Mouse (Mus musculus) midbrain, embryonic 13.5 days (tissue): ENCODE measurements around the gene Slc35g1. TPM values are rescaled to one million over a fixed set of nuclear protein-coding genes. Genes with fewer than 3 reads are reported as not detected.
A peak's percentile ranks its signal among the peaks of the same experiment; 100 is the strongest.

Experiments used
- ATAC-seq: fragments of 200-750 bp; cut with Nextera tagmentation; 2 replicates; pipeline ENCODE4 v1.8.0; 2017; ENCODE audit warnings: mild to moderate bottlenecking, moderate TSS enrichment, moderate library complexity
- H3K27ac ChIP-seq: fragments of 300-500 bp; sonication (generic); 2 replicates; pipeline ENCODE4 v1.5.1; 2015; ENCODE audit warnings: inconsistent platforms, mild to moderate bottlenecking, moderate library complexity
- H3K27me3 ChIP-seq: fragments of 300-500 bp; sonication (generic); 2 replicates; pipeline ENCODE4 v1.6.1; 2015; ENCODE audit warnings: mild to moderate bottlenecking, inconsistent platforms
- H3K36me3 ChIP-seq: fragments of 300-500 bp; sonication (generic); 2 replicates; pipeline ENCODE4 v1.6.1; 2015; ENCODE audit warnings: mild to moderate bottlenecking, inconsistent platforms
- H3K4me1 ChIP-seq: fragments of 300-500 bp; sonication (generic); replicated peaks from 2 replicates; pipeline ENCODE4 v1.6.1; 2015; ENCODE audit warnings: inconsistent platforms
- H3K4me2 ChIP-seq: fragments of 300-500 bp; sonication (generic); replicated peaks from 2 replicates; pipeline ENCODE4 v1.6.1; 2015; ENCODE audit warnings: moderate library complexity, mild to moderate bottlenecking, inconsistent platforms
- H3K4me3 ChIP-seq: fragments of 300-500 bp; sonication (generic); replicated peaks from 2 replicates; pipeline ENCODE4 v1.5.1; 2015; ENCODE audit warnings: mild to moderate bottlenecking, inconsistent platforms
- H3K9ac ChIP-seq: fragments of 300-500 bp; sonication (generic); replicated peaks from 2 replicates; pipeline ENCODE4 v1.6.1; 2015; ENCODE audit warnings: mild to moderate bottlenecking, inconsistent platforms
- H3K9me3 ChIP-seq: fragments of 300-500 bp; sonication (generic); 2 replicates; pipeline ENCODE4 v1.6.1; 2016; ENCODE audit warnings: mild to moderate bottlenecking, inconsistent platforms
- WGBS: fragments of 180-500 bp; shearing (Covaris S2); methylation state at CpG from one replicate; pipeline ENCODE4 v1.1.7; 2015; 5-methylcytosine and 5-hydroxymethylcytosine counted together
- polyA plus RNA-seq: library from polyadenylated mRNA; unstranded; fragments of >200 nt; fragmentation: Nextera tagmentation; extraction: Ambion mirVana; gene quantifications from 2 replicates; pipeline ENCODE4 v1.2.1, GENCODE M21; 2015

Slc35g1 gene
- 1.7 and 1.9 TPM in 2 replicates for polyA plus RNA-seq

- Histone ChIP-seq H3K4me3 (peak within 1 kb of the TSS; percentile 71), H3K27ac (peak within 1 kb of the TSS; percentile 60; the same call in 1 of the 2 replicates), H3K27me3 (no peaks in the 10 kb centered on the region; the same call in 1 of the 2 replicates), H3K9me3 (no peaks in the 10 kb centered on the region), H3K4me1 (peaks cover 9% of the 10 kb centered on the region), H3K4me2 (peak within 1 kb of the TSS; percentile 77), H3K36me3 (no peaks in the 10 kb centered on the region), H3K9ac (peak within 1 kb of the TSS; percentile 81)
- peak; percentile 97 for ATAC-seq
- WGBS = under 1% methylated on average over 84 of the region's 90 CpGs
Observed at GRCm38 (mm10) chr19:38395701-38396632, at the start of gene Slc35g1. TSS of gene Slc35g1 (plus strand) at chr19:38395980.

DNA sequence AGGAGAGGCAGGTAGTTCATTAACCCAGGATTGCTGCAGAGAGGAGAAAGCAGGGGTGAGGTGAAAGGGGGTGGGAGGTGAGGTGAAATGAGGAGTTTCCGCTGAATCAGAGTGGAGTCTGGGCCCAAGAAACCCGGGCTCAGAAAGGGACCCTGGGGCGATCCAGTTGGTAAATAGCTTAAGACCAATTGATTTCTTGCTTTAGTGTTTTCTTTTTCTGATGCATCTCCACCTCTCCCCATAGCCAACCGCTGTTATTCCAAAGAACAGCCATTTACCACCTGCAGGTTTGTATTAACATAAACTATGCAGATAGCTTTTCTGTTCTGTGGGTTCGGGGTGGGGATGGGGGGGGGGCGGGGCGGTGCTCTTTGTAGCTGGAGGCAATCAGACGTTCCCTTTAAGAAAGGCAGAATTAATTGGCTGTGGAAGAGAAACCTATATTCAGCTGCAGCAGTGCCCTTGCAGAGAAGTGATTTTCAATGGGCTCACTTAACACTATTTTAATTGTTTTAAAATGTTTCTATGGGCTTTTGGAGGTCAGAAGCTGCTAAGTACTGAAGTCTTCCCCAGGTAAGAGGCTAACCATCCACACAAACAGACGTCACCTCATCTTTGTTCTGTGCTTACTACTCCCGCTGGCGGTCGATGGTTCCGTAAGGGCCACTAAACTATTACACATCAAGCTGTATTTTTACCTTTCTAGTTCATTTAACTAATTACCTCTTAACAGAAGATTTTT is 47.3 kb upstream of the Slc35g1 start:
- 33% methylated on average over 13 of the region's 13 CpGs for WGBS
- H3K4me2 ChIP-seq = peak overlapping the region; percentile 9; the same call in 1 of the 2 replicates
- peaks cover 4% of the 10 kb centered on the region; the same call in 1 of the 2 replicates for H3K9me3 ChIP-seq
- peaks cover 8% of the 10 kb centered on the region for H3K4me1 ChIP-seq
- 0 out of 2 replicates have a peak overlapping the region, but pooled peaks have one; percentile 44 for H3K27ac ChIP-seq
- H3K9ac ChIP-seq = no peak overlapping the region
- no peaks in the 10 kb centered on the region for H3K27me3 ChIP-seq
- no peak overlapping the region for H3K4me3 ChIP-seq
- H3K36me3 ChIP-seq = no peaks in the 10 kb centered on the region
- peak; percentile 62 for ATAC-seq

GRCm38 (mm10) chr19:38349013-38349341 is 46.8 kb upstream of the Slc35g1 start:
- Histone ChIP-seq H3K4me2 (no peak overlapping the region), H3K27ac (no peak overlapping the region), H3K4me3 (no peak overlapping the region), H3K4me1 (peaks cover 8% of the 10 kb centered on the region), H3K27me3 (no peaks in the 10 kb centered on the region), H3K36me3 (no peaks in the 10 kb centered on the region), H3K9ac (no peak overlapping the region), H3K9me3 (peaks cover 4% of the 10 kb centered on the region; the same call in 1 of the 2 replicates)
- ATAC-seq = no peak
- WGBS = 69% methylated on average over 5 of the region's 5 CpGs

DNA sequence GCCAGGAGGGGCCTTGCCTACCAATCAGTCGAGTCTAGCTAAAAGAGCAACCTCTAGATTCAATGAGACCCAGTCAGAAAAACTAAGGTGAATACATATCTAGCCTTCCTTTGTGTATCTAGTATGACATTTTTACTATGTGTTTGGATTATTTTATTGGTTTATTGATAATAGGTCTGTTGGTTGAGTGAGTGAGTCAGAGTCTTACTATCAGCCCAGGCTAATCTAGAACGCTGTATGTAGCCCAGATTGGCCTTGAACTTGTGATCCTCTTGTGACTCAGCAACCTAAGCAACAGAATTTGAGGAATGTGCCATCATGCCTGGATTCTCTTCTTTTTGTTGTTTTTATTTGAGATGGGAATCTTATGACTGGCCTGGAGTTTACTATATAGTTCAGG is 44.6 kb upstream of the Slc35g1 start:
- peaks cover 8% of the 10 kb centered on the region for H3K4me1 ChIP-seq
- no peaks in the 10 kb centered on the region for H3K36me3 ChIP-seq
- no peak overlapping the region for H3K4me2 ChIP-seq
- no peak overlapping the region for H3K4me3 ChIP-seq
- H3K27me3 ChIP-seq = no peaks in the 10 kb centered on the region
- H3K9me3 ChIP-seq = no peaks in the 10 kb centered on the region
- no peak overlapping the region for H3K9ac ChIP-seq
- no peak overlapping the region for H3K27ac ChIP-seq
- WGBS = 91% methylated on average over 2 of the region's 2 CpGs
- ATAC-seq = no peak

DNA sequence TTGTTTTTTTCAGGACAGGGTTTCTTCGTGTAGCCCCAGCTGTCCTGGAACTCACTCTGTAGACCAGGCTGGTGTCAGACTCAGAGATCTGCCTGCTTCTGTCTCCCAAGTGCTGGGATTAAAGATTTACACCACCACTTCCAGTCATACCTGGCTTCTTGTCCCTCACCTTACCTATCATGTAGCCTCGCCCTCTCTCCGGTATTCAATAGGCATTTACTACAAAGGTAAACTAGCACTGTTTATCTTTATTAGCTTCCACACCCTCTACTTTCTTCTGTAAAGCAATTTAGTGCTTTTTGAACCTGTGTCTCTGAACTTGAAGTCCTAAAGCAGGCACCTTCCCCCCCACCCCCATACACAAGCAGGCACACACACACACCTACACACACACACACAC is 44.1 kb upstream of the Slc35g1 start:
- H3K36me3 ChIP-seq = no peaks in the 10 kb centered on the region
- H3K4me2 ChIP-seq = no peak overlapping the region
- H3K4me3 ChIP-seq = no peak overlapping the region
- ATAC-seq = no peak
- 91% methylated on average over 3 of the region's 3 CpGs for WGBS
- no peak overlapping the region for H3K27ac ChIP-seq
- H3K9me3 ChIP-seq = no peaks in the 10 kb centered on the region
- H3K9ac ChIP-seq = no peak overlapping the region
- no peaks in the 10 kb centered on the region for H3K27me3 ChIP-seq
- H3K4me1 ChIP-seq = peaks cover 8% of the 10 kb centered on the region

- ATAC-seq = 0 out of 2 replicates have a peak, but pooled peaks have one; percentile 68
- no peak overlapping the region for H3K4me2 ChIP-seq
- H3K9me3 ChIP-seq = no peaks in the 10 kb centered on the region
- no peak overlapping the region for H3K9ac ChIP-seq
- peaks cover 8% of the 10 kb centered on the region for H3K4me1 ChIP-seq
- 45% methylated on average over 6 of the region's 6 CpGs for WGBS
- H3K36me3 ChIP-seq = no peaks in the 10 kb centered on the region
- H3K27me3 ChIP-seq = no peaks in the 10 kb centered on the region
- no peak overlapping the region for H3K27ac ChIP-seq
- H3K4me3 ChIP-seq = no peak overlapping the region
Observed at GRCm38 (mm10) chr19:38352495-38353130, 43.2 kb upstream of the Slc35g1 start.

DNA sequence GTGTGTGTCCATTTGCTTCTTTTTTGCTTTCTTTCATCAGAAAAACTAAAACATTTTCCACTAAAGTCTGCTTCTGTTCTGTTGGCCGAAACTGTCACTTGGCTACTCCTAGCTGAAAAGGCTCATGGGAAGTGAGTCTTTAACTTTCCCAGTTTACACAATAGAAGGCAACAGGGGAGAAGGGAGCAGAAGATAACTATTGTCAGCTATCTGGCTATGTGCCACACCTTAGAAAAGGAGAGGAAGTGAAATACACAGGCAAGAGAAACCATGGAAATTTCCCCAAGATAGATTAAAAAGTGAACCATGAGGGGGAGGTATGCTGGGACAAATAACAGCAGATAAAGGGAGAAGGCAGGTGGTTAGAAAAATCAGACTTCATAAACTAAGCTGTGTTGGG is 41.5 kb upstream of the Slc35g1 start:
- no peak overlapping the region for H3K4me3 ChIP-seq
- H3K4me1 ChIP-seq = no peaks in the 10 kb centered on the region
- H3K9me3 ChIP-seq = no peaks in the 10 kb centered on the region
- no peak overlapping the region for H3K27ac ChIP-seq
- no peak overlapping the region for H3K4me2 ChIP-seq
- no peaks in the 10 kb centered on the region for H3K27me3 ChIP-seq
- H3K9ac ChIP-seq = no peak overlapping the region
- ATAC-seq = no peak
- no peaks in the 10 kb centered on the region for H3K36me3 ChIP-seq
- 89% methylated on average over 1 of the region's 1 CpGs for WGBS

DNA sequence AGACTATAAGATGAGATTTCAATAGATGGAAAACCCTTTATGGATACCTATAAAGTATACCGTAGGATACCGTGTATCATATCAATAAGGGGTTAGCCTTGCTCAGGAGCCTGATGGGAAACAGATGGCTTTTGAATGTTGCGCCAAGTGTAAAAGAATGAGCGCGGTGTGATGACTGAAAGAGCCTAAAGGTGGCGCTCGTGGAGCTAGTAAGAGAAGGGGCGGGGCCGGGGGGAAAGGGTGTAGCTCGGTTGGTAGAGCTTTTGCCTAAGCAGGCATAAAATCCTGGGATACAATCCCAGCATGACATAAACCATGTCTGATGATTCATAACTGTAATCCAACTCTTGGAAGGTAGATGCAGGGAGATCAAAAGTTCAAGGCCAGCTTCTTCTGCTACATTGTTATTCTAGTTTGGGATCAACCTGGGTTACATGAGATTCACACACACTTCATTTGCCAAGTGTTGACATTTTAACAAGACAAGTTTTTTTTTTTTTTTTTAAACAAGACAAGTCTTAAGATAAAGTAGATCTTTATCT is 40.9 kb upstream of the Slc35g1 start:
- no peak overlapping the region for H3K4me2 ChIP-seq
- no peaks in the 10 kb centered on the region for H3K9me3 ChIP-seq
- no peak for ATAC-seq
- no peaks in the 10 kb centered on the region for H3K4me1 ChIP-seq
- H3K36me3 ChIP-seq = no peaks in the 10 kb centered on the region
- no peak overlapping the region for H3K9ac ChIP-seq
- no peak overlapping the region for H3K27ac ChIP-seq
- WGBS = 74% methylated on average over 10 of the region's 10 CpGs
- H3K4me3 ChIP-seq = no peak overlapping the region
- no peaks in the 10 kb centered on the region for H3K27me3 ChIP-seq

DNA sequence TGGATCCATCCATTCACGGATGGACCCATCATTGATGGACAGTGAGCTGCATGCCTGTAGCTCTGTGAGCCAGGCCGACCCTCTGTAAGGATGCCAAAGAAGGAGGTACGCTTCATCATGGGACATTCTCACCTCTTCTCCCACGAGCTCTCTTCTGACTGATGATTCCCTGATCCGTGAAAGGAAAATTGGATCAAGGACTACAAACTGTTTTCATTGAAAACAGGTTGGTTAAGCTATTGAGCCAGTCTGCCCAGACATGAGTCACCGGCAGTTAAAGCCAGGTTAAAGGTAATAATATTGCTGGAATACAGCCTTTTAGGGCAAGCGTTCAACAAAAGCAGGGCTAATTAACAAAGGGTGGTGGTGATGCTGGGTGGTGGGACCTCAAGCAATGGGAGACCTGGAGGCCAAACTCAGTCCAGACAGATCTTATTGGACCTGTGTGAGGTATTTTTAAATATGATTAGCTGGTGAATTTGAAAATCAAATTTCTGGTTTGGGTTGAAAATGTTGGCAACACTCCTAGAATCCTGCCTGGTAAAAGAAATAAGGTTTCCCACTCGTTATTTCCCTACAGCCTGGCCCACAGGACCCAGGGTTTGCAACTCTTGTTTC is 39.5 kb upstream of the Slc35g1 start:
- 85% methylated on average over 8 of the region's 8 CpGs for WGBS
- Histone ChIP-seq H3K9ac (no peak overlapping the region), H3K27me3 (no peaks in the 10 kb centered on the region), H3K27ac (no peak overlapping the region), H3K4me1 (no peaks in the 10 kb centered on the region), H3K4me3 (no peak overlapping the region), H3K9me3 (no peaks in the 10 kb centered on the region), H3K36me3 (no peaks in the 10 kb centered on the region), H3K4me2 (no peak overlapping the region)
- no peak for ATAC-seq

DNA sequence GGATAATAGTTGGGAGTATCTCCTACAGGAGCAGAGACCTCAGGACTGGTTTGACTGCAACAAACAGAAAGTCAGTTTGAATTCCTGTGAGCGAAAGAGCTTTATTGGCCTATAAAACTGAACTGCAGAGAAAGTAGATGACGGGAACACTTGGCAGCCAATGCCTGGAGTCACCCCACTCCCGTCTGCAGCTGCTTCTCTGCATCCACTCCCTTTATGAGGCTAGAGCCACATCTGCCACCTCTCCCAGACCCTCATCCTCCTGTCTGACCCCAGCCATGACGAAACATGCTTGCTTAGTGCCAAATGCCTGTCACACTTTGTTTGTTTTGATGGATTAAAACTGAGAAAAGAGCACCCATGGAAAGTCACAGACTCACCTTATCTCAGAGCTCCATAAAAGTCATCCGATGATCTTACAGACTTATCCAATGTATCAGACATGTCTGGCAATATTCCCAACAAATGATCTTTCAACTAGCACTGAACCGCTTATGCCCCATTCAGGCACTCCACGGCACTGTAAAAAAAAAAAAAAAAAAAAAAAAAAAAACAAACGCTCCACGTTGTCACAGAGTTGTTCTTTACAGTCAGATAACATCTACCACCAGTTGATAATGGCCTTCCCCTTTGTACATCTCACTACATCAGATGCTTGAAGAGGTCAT is 37.7 kb upstream of the Slc35g1 start:
- no peak overlapping the region for H3K9ac ChIP-seq
- H3K4me1 ChIP-seq = no peaks in the 10 kb centered on the region
- no peaks in the 10 kb centered on the region for H3K27me3 ChIP-seq
- H3K9me3 ChIP-seq = no peaks in the 10 kb centered on the region
- no peak overlapping the region for H3K4me2 ChIP-seq
- ATAC-seq = no peak
- no peaks in the 10 kb centered on the region for H3K36me3 ChIP-seq
- H3K4me3 ChIP-seq = no peak overlapping the region
- no peak overlapping the region for H3K27ac ChIP-seq
- 75% methylated on average over 9 of the region's 9 CpGs for WGBS

DNA sequence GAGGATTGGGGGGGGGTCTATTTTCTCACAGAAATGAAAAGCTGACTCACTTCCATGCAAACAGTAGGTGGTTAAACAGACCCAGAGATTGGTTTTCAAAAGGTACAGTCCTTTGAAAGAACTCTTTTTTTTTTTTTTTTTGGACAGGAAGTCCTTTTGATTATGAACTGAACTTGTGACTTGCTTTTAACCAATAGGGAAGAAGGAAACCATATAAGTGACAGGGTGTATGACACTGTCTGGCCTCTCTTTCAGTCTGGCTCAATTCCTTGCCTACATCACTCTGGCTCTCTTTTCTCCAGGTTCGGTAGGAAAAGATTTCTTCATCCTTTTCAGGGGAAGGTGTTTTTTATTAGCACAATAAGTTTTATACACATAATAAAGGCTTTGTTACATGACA is 36.5 kb upstream of the Slc35g1 start:
- H3K27me3 ChIP-seq = no peaks in the 10 kb centered on the region
- WGBS = 87% methylated on average over 1 of the region's 1 CpGs
- H3K4me2 ChIP-seq = no peak overlapping the region
- H3K9ac ChIP-seq = no peak overlapping the region
- no peak overlapping the region for H3K4me3 ChIP-seq
- H3K36me3 ChIP-seq = no peaks in the 10 kb centered on the region
- no peaks in the 10 kb centered on the region for H3K9me3 ChIP-seq
- no peaks in the 10 kb centered on the region for H3K4me1 ChIP-seq
- ATAC-seq = no peak
- no peak overlapping the region for H3K27ac ChIP-seq
